Comparison of ENCODE assay signal across 13 mouse cellular contexts in the genomic region with DNA sequence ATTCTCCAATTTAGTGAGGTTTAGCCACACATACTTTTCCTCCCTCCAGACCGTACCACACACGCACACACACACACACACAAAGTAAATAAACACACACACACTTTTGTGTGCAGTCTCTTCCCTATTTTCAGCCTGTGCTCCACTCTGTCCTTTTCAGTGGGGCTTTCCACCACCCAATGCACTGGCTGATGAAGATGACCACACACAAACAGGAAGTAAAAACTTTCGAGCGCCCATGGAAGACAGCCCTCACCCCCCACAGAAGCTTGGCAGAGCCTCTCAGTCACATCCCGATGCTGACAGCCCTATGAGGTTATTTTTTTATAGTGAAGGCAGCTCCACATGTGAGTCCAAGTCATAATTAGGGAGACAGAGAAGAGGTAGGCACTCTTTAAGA.
"Had no signal": no experiment of that assay in that cellular context is flagged by ENCODE, and none has a peak within 500 bp of the region (broad histone marks: within the 10 kb centered on the region; RNA-seq: fewer than 3 reads in every experiment).

No protein-coding gene starts in this region.

- DNase-seq: kidney, adult 18-20 months; kidney, postnatal 14 days; lung, postnatal 4 days; retina, postnatal 1 day; thymus, adult 2 months; thymus, postnatal 25 days had no signal

- H3K9me3 ChIP-seq: kidney, embryonic 15.5 days; limb, embryonic 15.5 days; liver, embryonic 12.5 days; midbrain, embryonic 12.5 days; neural tube, embryonic 13.5 days; stomach, embryonic 15.5 days had no signal

- H3K4me3 ChIP-seq: kidney, embryonic 15.5 days; limb, embryonic 15.5 days; liver, embryonic 12.5 days; midbrain, embryonic 12.5 days; neural tube, embryonic 13.5 days; stomach, embryonic 15.5 days had no signal

- H3K9ac ChIP-seq: kidney, embryonic 15.5 days; limb, embryonic 15.5 days; liver, embryonic 12.5 days; midbrain, embryonic 12.5 days; neural tube, embryonic 13.5 days; stomach, embryonic 15.5 days had no signal

- H3K4me2 ChIP-seq: kidney, embryonic 15.5 days; limb, embryonic 15.5 days; liver, embryonic 12.5 days; midbrain, embryonic 12.5 days; neural tube, embryonic 13.5 days; stomach, embryonic 15.5 days had no signal

- H3K4me1 ChIP-seq: stomach, embryonic 15.5 days had no signal

- H3K36me3 ChIP-seq: kidney, embryonic 15.5 days; limb, embryonic 15.5 days; liver, embryonic 12.5 days; midbrain, embryonic 12.5 days; neural tube, embryonic 13.5 days; stomach, embryonic 15.5 days had no signal

- H3K27me3 ChIP-seq: kidney, embryonic 15.5 days; limb, embryonic 15.5 days; liver, embryonic 12.5 days; midbrain, embryonic 12.5 days; neural tube, embryonic 13.5 days; stomach, embryonic 15.5 days had no signal

- ATAC-seq: liver, embryonic 12.5 days; midbrain, embryonic 16.5 days had no signal

- H3K27ac ChIP-seq: kidney, embryonic 15.5 days; limb, embryonic 15.5 days; liver, embryonic 12.5 days; midbrain, embryonic 12.5 days; neural tube, embryonic 13.5 days; stomach, embryonic 15.5 days had no signal
